Mouse (Mus musculus): ENCODE data around the gene Agk. TPM values are rescaled to one million over a fixed set of nuclear protein-coding genes. Genes with fewer than 3 reads are reported as not detected.

The Agk gene
- polyA plus RNA-seq, 1 experiment from 2014 or later = 50.1 TPM

- H3K27ac ChIP-seq (replicated peaks; ENCODE audit: low read depth, low read length) = no peak overlapping the region
- no peaks in the 10 kb centered on the region for H3K36me3 ChIP-seq (replicated peaks; ENCODE audit: control insufficient read depth, insufficient read depth, low read depth, low read length)
- WGBS = 85% methylated on average over 10 of the region's 10 CpGs
- H3K27me3 ChIP-seq (ENCODE audit: control insufficient read depth, insufficient read depth, low read length) = no peaks in the 10 kb centered on the region
- no peak overlapping the region for H3K9ac ChIP-seq (replicated peaks; ENCODE audit: low read length)
- ATAC-seq (replicated peaks; ENCODE audit: insufficient number of reproducible peaks, low FRiP score, low TSS enrichment, low read depth) (no peak), DNase-seq (ENCODE audit: low spot score) (no peak)
- H3K4me1 ChIP-seq (ENCODE audit: control insufficient read depth, insufficient read depth, low read length) = no peaks in the 10 kb centered on the region
- no peak overlapping the region for H3K4me3 ChIP-seq (ENCODE audit: low read depth, low read length)
- no peak overlapping the region for H3K4me2 ChIP-seq (ENCODE audit: low read depth, low read length)
- no peaks in the 10 kb centered on the region for H3K9me3 ChIP-seq (replicated peaks; ENCODE audit: control insufficient read depth, low read length)
Measured at GRCm38 (mm10) chr6:40346959-40347771, 22.2 kb downstream of the Agk start.

GRCm38 (mm10) chr6:40347772-40348111 is 22.8 kb downstream of the Agk start:
- no peak for DNase-seq (ENCODE audit: low spot score)
- Histone ChIP-seq H3K4me1 (ENCODE audit: control insufficient read depth, insufficient read depth, low read length) (no peaks in the 10 kb centered on the region), H3K27ac (replicated peaks; ENCODE audit: low read depth, low read length) (no peak overlapping the region), H3K4me2 (ENCODE audit: low read depth, low read length) (no peak overlapping the region), H3K27me3 (ENCODE audit: control insufficient read depth, insufficient read depth, low read length) (no peaks in the 10 kb centered on the region), H3K4me3 (ENCODE audit: low read depth, low read length) (no peak overlapping the region), H3K9me3 (replicated peaks; ENCODE audit: control insufficient read depth, low read length) (no peaks in the 10 kb centered on the region), H3K9ac (replicated peaks; ENCODE audit: low read length) (no peak overlapping the region), H3K36me3 (replicated peaks; ENCODE audit: control insufficient read depth, insufficient read depth, low read depth, low read length) (no peaks in the 10 kb centered on the region)
- no peak for ATAC-seq (replicated peaks; ENCODE audit: insufficient number of reproducible peaks, low FRiP score, low TSS enrichment, low read depth)
- WGBS = 90% methylated on average over 1 of the region's 1 CpGs

- Histone ChIP-seq H3K9me3 (replicated peaks; ENCODE audit: control insufficient read depth, low read length) (no peaks in the 10 kb centered on the region), H3K4me2 (ENCODE audit: low read depth, low read length) (no peak overlapping the region), H3K4me1 (ENCODE audit: control insufficient read depth, insufficient read depth, low read length) (no peaks in the 10 kb centered on the region), H3K4me3 (ENCODE audit: low read depth, low read length) (no peak overlapping the region), H3K27me3 (ENCODE audit: control insufficient read depth, insufficient read depth, low read length) (no peaks in the 10 kb centered on the region), H3K27ac (replicated peaks; ENCODE audit: low read depth, low read length) (no peak overlapping the region), H3K36me3 (replicated peaks; ENCODE audit: control insufficient read depth, insufficient read depth, low read depth, low read length) (no peaks in the 10 kb centered on the region), H3K9ac (replicated peaks; ENCODE audit: low read length) (no peak overlapping the region)
- ATAC-seq (replicated peaks; ENCODE audit: insufficient number of reproducible peaks, low FRiP score, low TSS enrichment, low read depth) (no peak), DNase-seq (ENCODE audit: low spot score) (no peak)
Measured at GRCm38 (mm10) chr6:40350041-40350440, 25.1 kb downstream of the Agk start.

- DNase-seq (ENCODE audit: low spot score) = no peak
- H3K9me3 ChIP-seq (replicated peaks; ENCODE audit: control insufficient read depth, low read length) = no peaks in the 10 kb centered on the region
- H3K9ac ChIP-seq (replicated peaks; ENCODE audit: low read length) = no peak overlapping the region
- ATAC-seq (replicated peaks; ENCODE audit: insufficient number of reproducible peaks, low FRiP score, low TSS enrichment, low read depth) = no peak
- H3K36me3 ChIP-seq (replicated peaks; ENCODE audit: control insufficient read depth, insufficient read depth, low read depth, low read length) = no peaks in the 10 kb centered on the region
- no peak overlapping the region for H3K4me2 ChIP-seq (ENCODE audit: low read depth, low read length)
- no peaks in the 10 kb centered on the region for H3K4me1 ChIP-seq (ENCODE audit: control insufficient read depth, insufficient read depth, low read length)
- H3K4me3 ChIP-seq (ENCODE audit: low read depth, low read length) = no peak overlapping the region
- no peaks in the 10 kb centered on the region for H3K27me3 ChIP-seq (ENCODE audit: control insufficient read depth, insufficient read depth, low read length)
- H3K27ac ChIP-seq (replicated peaks; ENCODE audit: low read depth, low read length) = no peak overlapping the region
Measured at GRCm38 (mm10) chr6:40350856-40351255, 25.9 kb downstream of the Agk start.

- Histone ChIP-seq H3K9ac (replicated peaks; ENCODE audit: low read length) (no peak overlapping the region), H3K9me3 (replicated peaks; ENCODE audit: control insufficient read depth, low read length) (no peaks in the 10 kb centered on the region), H3K36me3 (replicated peaks; ENCODE audit: control insufficient read depth, insufficient read depth, low read depth, low read length) (no peaks in the 10 kb centered on the region), H3K27me3 (ENCODE audit: control insufficient read depth, insufficient read depth, low read length) (no peaks in the 10 kb centered on the region), H3K4me1 (ENCODE audit: control insufficient read depth, insufficient read depth, low read length) (no peaks in the 10 kb centered on the region), H3K4me3 (ENCODE audit: low read depth, low read length) (no peak overlapping the region), H3K27ac (replicated peaks; ENCODE audit: low read depth, low read length) (no peak overlapping the region), H3K4me2 (ENCODE audit: low read depth, low read length) (no peak overlapping the region)
- 93% methylated on average over 7 of the region's 7 CpGs for WGBS
- DNase-seq (ENCODE audit: low spot score) (no peak), ATAC-seq (replicated peaks; ENCODE audit: insufficient number of reproducible peaks, low FRiP score, low TSS enrichment, low read depth) (no peak)
Measured at GRCm38 (mm10) chr6:40353360-40353759, 28.4 kb downstream of the Agk start.

GRCm38 (mm10) chr6:40371031-40371430 is 46.1 kb downstream of the Agk start:
- ATAC-seq (replicated peaks; ENCODE audit: insufficient number of reproducible peaks, low FRiP score, low TSS enrichment, low read depth) (no peak), DNase-seq (ENCODE audit: low spot score) (no peak)
- H3K36me3 ChIP-seq (replicated peaks; ENCODE audit: control insufficient read depth, insufficient read depth, low read depth, low read length) = no peaks in the 10 kb centered on the region
- 95% methylated on average over 6 of the region's 6 CpGs for WGBS
- H3K9ac ChIP-seq (replicated peaks; ENCODE audit: low read length) = no peak overlapping the region
- no peaks in the 10 kb centered on the region for H3K9me3 ChIP-seq (replicated peaks; ENCODE audit: control insufficient read depth, low read length)
- no peak overlapping the region for H3K4me2 ChIP-seq (ENCODE audit: low read depth, low read length)
- no peaks in the 10 kb centered on the region for H3K27me3 ChIP-seq (ENCODE audit: control insufficient read depth, insufficient read depth, low read length)
- no peaks in the 10 kb centered on the region for H3K4me1 ChIP-seq (ENCODE audit: control insufficient read depth, insufficient read depth, low read length)
- no peak overlapping the region for H3K27ac ChIP-seq (replicated peaks; ENCODE audit: low read depth, low read length)
- no peak overlapping the region for H3K4me3 ChIP-seq (ENCODE audit: low read depth, low read length)

GRCm38 (mm10) chr6:40380181-40380580 is 55.2 kb downstream of the Agk start:
- Histone ChIP-seq H3K27ac (replicated peaks; ENCODE audit: low read depth, low read length) (no peak overlapping the region), H3K9ac (replicated peaks; ENCODE audit: low read length) (no peak overlapping the region), H3K36me3 (replicated peaks; ENCODE audit: control insufficient read depth, insufficient read depth, low read depth, low read length) (no peaks in the 10 kb centered on the region), H3K4me2 (ENCODE audit: low read depth, low read length) (no peak overlapping the region), H3K27me3 (ENCODE audit: control insufficient read depth, insufficient read depth, low read length) (no peaks in the 10 kb centered on the region), H3K4me3 (ENCODE audit: low read depth, low read length) (no peak overlapping the region), H3K4me1 (ENCODE audit: control insufficient read depth, insufficient read depth, low read length) (no peaks in the 10 kb centered on the region), H3K9me3 (replicated peaks; ENCODE audit: control insufficient read depth, low read length) (no peaks in the 10 kb centered on the region)
- no peak for ATAC-seq (replicated peaks; ENCODE audit: insufficient number of reproducible peaks, low FRiP score, low TSS enrichment, low read depth)
- DNase-seq (ENCODE audit: low spot score) = no peak
- 86% methylated on average over 3 of the region's 3 CpGs for whole genome bisulfite sequencing

- Histone ChIP-seq H3K9me3 (replicated peaks; ENCODE audit: control insufficient read depth, low read length) (no peaks in the 10 kb centered on the region), H3K9ac (replicated peaks; ENCODE audit: low read length) (no peak overlapping the region), H3K4me3 (ENCODE audit: low read depth, low read length) (no peak overlapping the region), H3K36me3 (replicated peaks; ENCODE audit: control insufficient read depth, insufficient read depth, low read depth, low read length) (no peaks in the 10 kb centered on the region), H3K4me2 (ENCODE audit: low read depth, low read length) (no peak overlapping the region), H3K4me1 (ENCODE audit: control insufficient read depth, insufficient read depth, low read length) (no peaks in the 10 kb centered on the region), H3K27ac (replicated peaks; ENCODE audit: low read depth, low read length) (no peak overlapping the region), H3K27me3 (ENCODE audit: control insufficient read depth, insufficient read depth, low read length) (no peaks in the 10 kb centered on the region)
- no peak for ATAC-seq (replicated peaks; ENCODE audit: insufficient number of reproducible peaks, low FRiP score, low TSS enrichment, low read depth)
- DNase-seq (ENCODE audit: low spot score) = no peak
- 91% methylated on average over 4 of the region's 4 CpGs for WGBS
Measured at GRCm38 (mm10) chr6:40381908-40382307, 56.9 kb downstream of the Agk start.

Data from embryonic facial prominence, embryonic 11.5 days (tissue).